In genomic region chr2:109912766-109913165, GRCm38 (mm10) we compare ENCODE assay signal across 25 mouse cellular contexts. TPM values are rescaled to one million over a fixed set of nuclear protein-coding genes. Genes with fewer than 3 reads are reported as not detected.
A peak's percentile ranks its signal among the peaks of the same experiment; 100 is the strongest.
DNase-seq lines count a peak whose midpoint lies in the region; ATAC-seq and TF ChIP-seq lines count a peak whose summit lies in the region.
"Had no signal": no experiment of that assay in that cellular context is flagged by ENCODE, and none has a peak within 500 bp of the region (broad histone marks: within the 10 kb centered on the region; RNA-seq: fewer than 3 reads in every experiment).

No protein-coding gene starts in this region.

- no peak overlapping the region for H3K4me2 ChIP-seq in liver, postnatal 0 days (ENCODE audit: low read depth, low read length)
- H3K4me2 ChIP-seq: embryonic facial prominence, embryonic 12.5 days; forebrain, embryonic 13.5 days; forebrain, embryonic 15.5 days had no signal

- 79% methylated on average over 12 of the region's 12 CpGs for WGBS in liver, postnatal 0 days (ENCODE audit: insufficient replicate concordance)
- 87% methylated on average over 12 of the region's 12 CpGs for WGBS in kidney, adult 2 months

- ATAC-seq in frontal cortex, adult (ENCODE audit: low TSS enrichment), result peak; percentile 39
- ATAC-seq in liver, postnatal 0 days, result no peak
- ATAC-seq: activated CD4-positive, CD25-positive, alpha-beta regulatory T cell, adult 4 months; CD4-positive, CD25-positive, alpha-beta regulatory T cell, adult 4 months; forebrain, embryonic 13.5 days; forebrain, embryonic 15.5 days; forebrain, postnatal 0 days; Patski had no signal

- no peaks in the 10 kb centered on the region for H3K27me3 ChIP-seq in ES-Bruce4 (ENCODE audit: control insufficient read depth, insufficient read depth, low read length, poor library complexity, severe bottlenecking)
- no peaks in the 10 kb centered on the region for H3K27me3 ChIP-seq in liver, postnatal 0 days (ENCODE audit: insufficient read depth, low read length)
- no peaks in the 10 kb centered on the region for H3K27me3 ChIP-seq in kidney, adult 2 months (replicated peaks; ENCODE audit: control insufficient read depth, insufficient read depth, low read length)
- H3K27me3 ChIP-seq: embryonic facial prominence, embryonic 12.5 days; Patski had no signal

- no peak for TF ChIP-seq EP300 in ES-Bruce4 (IDR thresholded peaks at IDR 0.05; ENCODE audit: insufficient read depth, low read depth, low read length)
- TF ChIP-seq EP300 in liver, postnatal 0 days (IDR thresholded peaks at IDR 0.05; ENCODE audit: low read depth), result no peak

- H3K9ac ChIP-seq in ES-Bruce4 (ENCODE audit: low read depth, poor library complexity, severe bottlenecking) (peak overlapping the region; percentile 73), ES-E14 (ENCODE audit: insufficient read depth, low read depth, low read length, poor library complexity, severe bottlenecking) (peak overlapping the region; percentile 58)
- no peak overlapping the region for H3K9ac ChIP-seq in liver, postnatal 0 days (replicated peaks)
- H3K9ac ChIP-seq: embryonic facial prominence, embryonic 12.5 days; forebrain, embryonic 13.5 days; forebrain, embryonic 15.5 days; forebrain, postnatal 0 days had no signal

- H3K27ac ChIP-seq in ES-Bruce4 (ENCODE audit: insufficient read depth, low read length) (peak overlapping the region; percentile 98), ES-E14 (ENCODE audit: insufficient read depth, low read depth, low read length, poor library complexity, severe bottlenecking) (peak overlapping the region; percentile 80)
- no peak overlapping the region for H3K27ac ChIP-seq in liver, postnatal 0 days (ENCODE audit: low read depth)
- no peak overlapping the region for H3K27ac ChIP-seq in kidney, adult 2 months (ENCODE audit: insufficient read depth, low read depth, low read length)
- H3K27ac ChIP-seq: embryonic facial prominence, embryonic 10.5 days; embryonic facial prominence, embryonic 12.5 days; forebrain, embryonic 13.5 days; forebrain, embryonic 15.5 days had no signal

- DNase-seq in frontal cortex, postnatal 10 days (ENCODE audit: low spot score in 2 of 2), result no peak
- no peak for DNase-seq in ES-E14 (ENCODE audit: low read depth, low spot score)
- DNase-seq in ZHBTc4 (ENCODE audit: low read depth, low spot score), result peak; percentile 57
- no peak for DNase-seq in liver, postnatal 0 days
- no peak for DNase-seq in kidney, adult 2 months
- no peak for DNase-seq in kidney, adult 9 months
- DNase-seq: adrenal gland, adult 8-10 months; adrenal gland, postnatal 14 days; adrenal gland, postnatal 36 days; B cell, adult 2 months; cerebellum, adult 11-12 months; cerebellum, adult 2 months; cerebellum, adult 9-10 months; cerebellum, postnatal 10 days; cerebellum, postnatal 25 days; forebrain, postnatal 0 days had no signal

- no peak for TF ChIP-seq POLR2A in ES-Bruce4 (IDR thresholded peaks at IDR 0.05; ENCODE audit: insufficient read depth, low read length)
- TF ChIP-seq POLR2A in kidney, adult 2 months (IDR thresholded peaks at IDR 0.05; ENCODE audit: low read depth, low read length), result no peak

- H3K9me3 ChIP-seq in ES-Bruce4 (replicated peaks; ENCODE audit: control insufficient read depth, insufficient read depth, low read length, poor library complexity, severe bottlenecking) (0 out of 2 replicates have a peak, but pooled peaks cover 2% of the 10 kb centered on the region), ES-E14 (ENCODE audit: control insufficient read depth, insufficient read depth, low read depth, low read length) (no peaks in the 10 kb centered on the region)
- H3K9me3 ChIP-seq in liver, postnatal 0 days (ENCODE audit: low read length), result no peaks in the 10 kb centered on the region
- H3K9me3 ChIP-seq: embryonic facial prominence, embryonic 12.5 days; forebrain, embryonic 13.5 days had no signal

- H3K36me3 ChIP-seq in ES-Bruce4 (ENCODE audit: control insufficient read depth, insufficient read depth, low read length, poor library complexity, severe bottlenecking) (no peaks in the 10 kb centered on the region), ES-E14 (ENCODE audit: control insufficient read depth, insufficient read depth, low read length, poor library complexity, severe bottlenecking) (no peaks in the 10 kb centered on the region; the same call in 1 of the 2 replicates)
- no peaks in the 10 kb centered on the region for H3K36me3 ChIP-seq in liver, postnatal 0 days (replicated peaks; ENCODE audit: insufficient read depth, low read length)
- H3K36me3 ChIP-seq in kidney, adult 2 months (ENCODE audit: control insufficient read depth, insufficient read depth, low read length), result no peaks in the 10 kb centered on the region
- H3K36me3 ChIP-seq: embryonic facial prominence, embryonic 10.5 days; embryonic facial prominence, embryonic 12.5 days; forebrain, embryonic 15.5 days had no signal

- in situ Hi-C loops in ES-E14 (cut with MboI; ENCODE audit: low sequenced_read_pairs in 2 of 2, unreplicated experiment in 2 of 2), result no loop called here

- peak overlapping the region; percentile 77 for H3K4me3 ChIP-seq in ES-Bruce4 (ENCODE audit: low read depth, low read length)
- H3K4me3 ChIP-seq in ES-E14 (ENCODE audit: insufficient read depth in 1 of 2, low read depth in 1 of 2, low read length in 2 of 2, poor library complexity in 1 of 2, severe bottlenecking in 1 of 2), result peak overlapping the region; percentile 56 to 71
- H3K4me3 ChIP-seq in liver, postnatal 0 days (ENCODE audit: low read depth, low read length), result no peak overlapping the region
- no peak overlapping the region for H3K4me3 ChIP-seq in kidney, adult 2 months (ENCODE audit: insufficient read depth, low read depth, low read length)
- H3K4me3 ChIP-seq: embryonic facial prominence, embryonic 10.5 days; embryonic facial prominence, embryonic 12.5 days; forebrain, embryonic 13.5 days; forebrain, embryonic 15.5 days had no signal

- TF ChIP-seq CTCF in ES-Bruce4 (IDR thresholded peaks at IDR 0.05; ENCODE audit: low read depth, low read length), result no peak
- TF ChIP-seq CTCF in liver, postnatal 0 days (IDR thresholded peaks at IDR 0.05; ENCODE audit: low read depth), result no peak
- no peak for TF ChIP-seq CTCF in kidney, adult 2 months (conservative IDR thresholded peaks at IDR 0.05; ENCODE audit: insufficient read depth, insufficient read length, low read depth, low read length)

- H3K4me1 ChIP-seq in ES-Bruce4 (ENCODE audit: control insufficient read depth, insufficient read depth, low read length), result peaks cover 2% of the 10 kb centered on the region
- H3K4me1 ChIP-seq in ES-E14 (ENCODE audit: control insufficient read depth in 2 of 2, insufficient read depth in 2 of 2, low read length in 2 of 2, poor library complexity in 1 of 2), result peaks cover 9 to 11% of the 10 kb centered on the region in 2 experiments
- H3K4me1 ChIP-seq in liver, postnatal 0 days (ENCODE audit: insufficient read depth), result no peaks in the 10 kb centered on the region; the same call in 1 of the 2 replicates
- H3K4me1 ChIP-seq in kidney, adult 2 months (ENCODE audit: control insufficient read depth, insufficient read depth, low read length), result no peaks in the 10 kb centered on the region
- H3K4me1 ChIP-seq: embryonic facial prominence, embryonic 12.5 days; forebrain, embryonic 15.5 days had no signal

TF ChIP-seq in ES-E14, 5 proteins besides CTCF, POLR2A, EP300 and RAD21:
- TF ChIP-seq ZNF384 (IDR thresholded peaks at IDR 0.05; ENCODE audit: low read depth, low read length) (no peak), MAFK (IDR thresholded peaks at IDR 0.05; ENCODE audit: insufficient read depth, low read depth, low read length) (no peak), ZC3H11A (IDR thresholded peaks at IDR 0.05; ENCODE audit: borderline replicate concordance, low read depth, low read length) (no peak), HCFC1 (IDR thresholded peaks at IDR 0.05; ENCODE audit: borderline replicate concordance, insufficient read depth, low read length) (no peak), CHD2 (IDR thresholded peaks at IDR 0.05; ENCODE audit: low read depth, low read length) (no peak)

RNA-seq across cellular contexts. Expression of gene Lgr4, which starts 4.7 kb away (rescaled TPM):
- polyA plus RNA-seq in ES-Bruce4 (2011; ENCODE audit: insufficient read depth, insufficient read length, low read depth, missing spikeins), result 56.5 and 64.2 TPM in 2 replicates
- 68.9 and 108 TPM in 2 replicates for total RNA-seq in ES-E14 (2012; rRNA removed)
- 3.9 and 4.2 TPM in 2 replicates for polyA plus RNA-seq in liver, postnatal 0 days (2015; fragmentation: Nextera tagmentation; extraction: Ambion mirVana)
- polyA plus RNA-seq in kidney, adult 2 months (2012; rRNA removed), result 106 and 131 TPM in 2 replicates

RNA-seq across cellular contexts. Expression of gene Lin7c, which starts 22.1 kb away (rescaled TPM):
- 131 and 139 TPM in 2 replicates for polyA plus RNA-seq in ES-Bruce4 (2011; ENCODE audit: insufficient read depth, insufficient read length, low read depth, missing spikeins)
- total RNA-seq in ES-E14 (2012; rRNA removed), result 64.7 and 71.8 TPM in 2 replicates
- polyA plus RNA-seq in liver, postnatal 0 days (2015; fragmentation: Nextera tagmentation; extraction: Ambion mirVana), result 16.2 and 17.5 TPM in 2 replicates
- 8.3 and 13.2 TPM in 2 replicates for polyA plus RNA-seq in kidney, adult 2 months (2012; rRNA removed)

Comparison
In these comparisons a context has a peak if more than half of its experiments do, and no peak if none do; other contexts are left out.
1. H3K27ac ChIP-seq: peak in ES-Bruce4 (single experiment) and ES-E14 (single experiment); none in liver, postnatal 0 days (single experiment) and kidney, adult 2 months (single experiment).
2. H3K4me3 ChIP-seq: peak in ES-Bruce4 (single experiment) and ES-E14 (2 of 2); none in liver, postnatal 0 days (single experiment) and kidney, adult 2 months (single experiment).
3. RNA of gene Lgr4, which starts 4.7 kb away (polyA plus RNA-seq): 106 to 131 TPM in kidney, adult 2 months and 56.5 to 64.2 TPM in ES-Bruce4; 3.9 to 4.2 TPM in liver, postnatal 0 days; every median in the first group is over 10 times any median in the second.